ENCODE assay signal across 8 mouse cellular contexts in genomic region chr6:31114336-31115335, GRCm38 (mm10).
DNase-seq lines count a peak whose midpoint lies in the region; ATAC-seq lines count a peak whose summit lies in the region.

No protein-coding gene starts in this region.

- peak; percentile 84 for ATAC-seq in CD4-positive, CD25-positive, alpha-beta regulatory T cell, adult 4 months
- ATAC-seq in granulocyte monocyte progenitor cell, adult 5-6 weeks (replicated peaks; ENCODE audit: poor library complexity, severe bottlenecking), result peak; percentile 51

- peak; percentile 58 for DNase-seq in kidney, adult 9 months
- DNase-seq in kidney, postnatal 10 days, result no peak
- peak; percentile 83 for DNase-seq in lung, postnatal 25 days (ENCODE audit: low spot score)
- no peak for DNase-seq in gastrocnemius, postnatal 4 days (ENCODE audit: low spot score in 2 of 2)
- DNase-seq in kidney, adult 8-10 months, result no peak
- no peak for DNase-seq in frontal cortex, postnatal 10 days (ENCODE audit: low spot score in 2 of 2)

Comparison
In these comparisons a context has a peak if more than half of its experiments do, and no peak if none do; other contexts are left out.
1. DNase-seq: peak in kidney, adult 9 months (single experiment) and lung, postnatal 25 days (single experiment); none in kidney, postnatal 10 days (single experiment), gastrocnemius, postnatal 4 days (0 of 2), kidney, adult 8-10 months (0 of 2) and frontal cortex, postnatal 10 days (0 of 2).